Mouse (Mus musculus): Measurements from ENCODE around the gene Ap1ar.
A peak's percentile ranks its signal among the peaks of the same experiment; 100 is the strongest.

Ap1ar gene

DNA sequence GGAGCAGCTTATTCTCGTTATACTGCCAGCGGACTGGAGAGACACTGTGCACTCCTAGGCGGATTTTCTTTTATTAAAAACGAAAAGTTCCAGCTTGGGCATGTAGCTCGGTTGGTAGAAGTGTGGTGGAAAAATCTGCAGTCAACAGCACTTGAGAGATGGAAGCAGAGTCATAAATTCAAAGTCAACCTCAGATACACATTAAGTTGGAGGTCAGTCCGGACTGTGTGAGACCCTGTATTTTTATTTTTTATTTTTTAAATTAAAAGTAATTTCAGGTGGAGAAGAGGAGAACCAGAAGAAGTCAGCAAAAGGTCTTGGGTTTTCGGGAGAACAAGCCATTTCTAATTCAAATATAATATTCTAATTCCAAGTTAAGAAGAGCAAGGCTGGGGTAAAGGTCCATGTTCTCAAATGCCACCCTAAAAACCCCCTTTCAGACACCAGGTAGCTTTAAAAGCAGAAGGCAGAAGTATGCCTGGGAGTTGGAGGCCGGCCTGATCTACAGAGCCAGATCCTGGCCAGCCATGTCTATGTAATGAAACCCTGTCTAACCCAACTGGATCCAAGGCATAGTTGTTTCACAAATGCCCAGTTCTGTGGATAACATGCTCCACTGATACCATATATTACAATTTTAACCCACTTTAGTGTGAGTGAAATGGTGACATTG lies 785 bp upstream of the Ap1ar start:
- no peak for DNase-seq

DNA sequence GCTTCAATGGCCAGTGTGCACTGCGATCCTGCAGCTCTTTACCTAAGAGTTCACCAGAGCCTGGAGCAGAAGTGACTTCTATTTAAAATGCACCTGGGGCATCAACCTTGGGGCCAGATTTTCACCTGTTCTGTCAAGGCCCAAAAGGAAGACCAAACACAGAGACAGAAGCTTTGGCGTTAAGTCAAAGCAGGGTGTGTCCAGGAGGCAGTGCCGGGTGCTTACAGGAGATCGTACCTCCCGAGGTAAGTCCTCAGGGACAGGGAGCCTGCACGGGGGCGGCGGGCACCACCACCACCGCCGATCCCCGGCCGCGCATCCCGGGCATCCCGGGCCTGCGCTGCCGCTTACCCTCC lies 547 bp downstream of the Ap1ar start:
- no peak for DNase-seq

DNA sequence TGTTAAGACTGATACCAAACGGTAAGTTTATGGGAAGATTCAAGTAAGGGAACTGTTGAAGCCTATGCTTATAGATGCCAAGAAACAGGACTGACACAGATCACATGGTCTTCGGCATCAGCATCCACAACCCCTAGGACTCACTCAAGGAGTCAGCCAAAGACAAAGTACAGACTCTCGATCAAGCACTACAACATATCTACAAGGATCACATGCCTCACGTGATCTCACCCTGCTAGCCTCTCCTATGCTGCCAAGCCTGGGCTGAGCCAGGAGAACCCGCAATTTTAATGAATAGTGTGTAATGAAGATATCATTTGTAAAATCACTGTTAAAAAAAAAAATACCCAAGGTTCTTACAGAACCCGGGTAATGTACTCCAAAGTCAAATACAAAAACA lies 1.7 kb downstream of the Ap1ar start:
- no peak for DNase-seq

DNA sequence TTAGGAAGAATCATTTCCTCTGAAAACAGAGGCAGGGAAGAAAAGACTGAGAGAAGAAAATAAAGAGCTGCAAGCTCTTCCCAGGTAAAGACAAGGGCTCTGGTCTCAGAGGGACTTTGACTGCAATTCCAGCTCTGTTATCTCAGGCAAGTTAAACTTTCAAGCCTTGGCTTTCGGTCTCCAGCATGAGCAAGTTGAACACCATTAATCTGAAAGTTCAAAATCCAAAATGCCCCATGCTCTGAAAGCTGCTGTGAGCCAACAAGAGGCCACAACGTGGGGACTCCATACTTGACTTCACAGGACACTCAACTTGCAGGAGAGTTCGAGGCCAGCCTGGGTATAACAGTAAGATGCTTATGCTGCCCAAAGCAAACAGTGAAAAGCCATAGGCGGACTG lies 3.3 kb downstream of the Ap1ar start:
- DNase-seq, result no peak

GRCm38 (mm10) chr3:127831079-127831478 lies 6.2 kb downstream of the Ap1ar start:
- no peak for DNase-seq

- DNase-seq, result no peak
These were observed 7.1 kb downstream of the Ap1ar start for GRCm38 (mm10) chr3:127830183-127830582.

DNA sequence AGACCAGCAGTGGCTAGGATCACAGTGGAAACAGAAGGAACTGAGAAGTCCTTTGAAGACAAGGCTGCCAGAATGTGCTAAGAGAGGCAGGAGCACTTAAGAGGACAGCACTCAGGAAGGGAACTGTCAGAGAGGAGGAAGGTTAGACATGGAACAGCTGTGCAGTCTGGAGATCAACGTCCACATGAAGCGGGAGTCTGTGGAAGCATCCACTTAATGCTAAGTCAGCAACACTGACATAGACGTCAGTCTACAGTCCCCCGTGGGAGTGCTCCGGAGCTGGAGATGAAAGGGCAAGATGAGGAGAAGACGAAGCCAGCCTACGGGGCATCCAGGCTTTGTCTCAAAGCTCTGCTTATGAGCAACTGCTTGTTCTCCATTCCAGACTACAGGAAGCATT lies 10.2 kb downstream of the Ap1ar start:
- DNase-seq, result peak; percentile 20 to 51

- no peak for DNase-seq
These were observed 10.8 kb downstream of the Ap1ar start for GRCm38 (mm10) chr3:127826503-127826902.

DNA sequence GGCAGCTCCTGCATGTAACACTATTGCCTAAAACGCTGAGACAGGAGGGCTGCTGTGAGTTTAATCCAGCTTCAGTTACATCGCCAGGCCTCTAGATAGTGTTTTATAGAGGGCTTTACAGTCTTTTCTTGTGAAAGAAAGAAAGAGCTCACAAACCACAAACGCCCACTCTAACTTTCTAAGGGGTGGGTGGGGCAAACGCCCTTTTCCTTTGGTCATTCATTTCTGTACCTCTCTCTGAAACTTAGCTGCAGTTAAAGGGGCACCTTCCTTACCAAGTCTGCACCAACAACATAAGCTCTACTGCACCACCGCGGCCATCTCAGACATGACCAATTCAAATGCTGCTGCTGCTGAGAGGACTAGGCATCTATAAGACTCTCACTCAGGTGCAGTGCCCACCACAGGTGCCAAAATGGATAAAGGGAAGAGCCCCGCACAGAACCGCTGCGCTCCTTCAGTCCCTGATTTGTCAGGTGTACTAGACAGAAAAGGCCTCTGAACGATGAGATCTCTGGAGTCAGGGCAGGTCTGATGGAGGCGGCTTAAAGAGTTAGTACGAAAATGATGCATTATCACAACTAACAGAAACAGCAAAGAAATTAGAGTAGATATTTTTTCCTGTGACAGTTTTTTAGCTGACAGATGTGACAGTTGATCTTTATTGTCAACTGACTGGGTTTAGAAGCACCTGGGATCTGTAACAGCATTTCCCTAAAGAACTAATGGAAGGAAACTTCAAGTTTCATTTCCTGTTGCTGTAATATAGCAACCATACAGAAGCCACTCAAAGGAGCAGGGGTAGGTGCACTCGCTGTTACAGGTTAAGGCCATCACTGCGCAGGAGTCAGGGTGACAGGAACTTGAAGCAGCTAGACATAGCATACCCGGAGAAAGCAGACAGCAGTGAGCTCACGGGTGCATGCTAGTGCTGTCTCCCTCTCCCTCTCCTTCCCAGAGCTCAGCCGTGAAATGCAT lies 13.1 kb downstream of the Ap1ar start:
- DNase-seq, result no peak

DNA sequence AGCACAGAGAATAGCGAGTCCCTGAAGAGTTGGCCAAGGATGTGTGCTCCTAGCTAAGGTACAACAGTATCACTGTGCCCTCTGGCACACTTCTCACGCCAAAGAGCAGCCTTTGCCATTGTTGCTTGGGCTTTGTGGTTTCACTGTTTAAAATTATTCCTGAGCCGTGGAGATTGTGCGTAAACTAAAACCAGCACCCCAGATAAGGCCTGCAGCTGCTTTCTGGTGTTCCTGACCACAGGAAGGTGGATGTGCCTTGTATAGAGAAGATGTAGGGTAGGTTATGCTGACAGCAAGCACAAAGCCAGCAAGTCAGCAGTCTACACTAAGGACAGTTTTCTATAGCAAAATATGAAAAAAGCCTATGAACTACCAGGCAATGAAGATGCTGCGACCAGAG lies 16.1 kb downstream of the Ap1ar start:
- DNase-seq, result no peak

DNA sequence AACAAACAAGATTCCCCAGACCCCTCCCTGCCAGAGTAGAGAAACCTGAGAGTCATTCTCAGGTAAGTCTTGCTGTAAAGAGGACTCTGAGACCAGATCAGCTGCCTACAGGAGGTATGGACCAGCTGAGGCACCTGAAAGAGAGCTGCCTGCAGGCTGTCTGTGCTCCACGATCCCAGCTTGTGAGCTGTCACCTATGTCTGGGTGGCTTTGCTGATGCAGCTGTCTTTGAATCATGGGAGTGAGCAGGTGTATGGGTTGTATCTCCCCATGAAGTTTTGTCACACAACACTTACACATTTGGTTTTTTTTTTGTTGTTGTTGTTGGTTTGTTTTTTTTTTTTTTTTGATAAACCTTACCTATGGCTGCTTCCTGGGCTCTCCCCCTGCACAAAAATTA lies 16.9 kb downstream of the Ap1ar start:
- DNase-seq, result no peak

- DNase-seq, result no peak
These were observed 18.3 kb downstream of the Ap1ar start for GRCm38 (mm10) chr3:127818694-127819663.

GRCm38 (mm10) chr3:127817120-127817683 lies 20.1 kb downstream of the Ap1ar start:
- DNase-seq, result no peak

DNA sequence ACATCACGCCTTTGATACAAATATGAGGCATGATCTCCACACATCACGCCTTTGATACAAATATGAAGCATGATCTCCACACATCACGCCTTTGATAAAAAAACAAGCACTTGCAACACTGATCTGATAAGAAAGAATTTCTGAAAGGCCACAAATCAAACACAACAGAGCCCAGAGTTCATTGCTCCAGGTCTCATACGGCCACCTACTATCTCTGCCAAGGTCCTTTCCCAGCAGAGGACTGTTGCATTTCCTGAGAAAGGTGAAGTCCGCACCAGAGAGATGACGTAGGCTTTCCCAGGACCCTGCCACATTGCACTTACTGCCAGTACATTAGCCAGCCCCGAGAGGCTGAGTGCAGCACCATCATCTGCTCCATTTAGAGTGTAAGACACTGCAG lies 28.2 kb downstream of the Ap1ar start:
- DNase-seq, result no peak

DNA sequence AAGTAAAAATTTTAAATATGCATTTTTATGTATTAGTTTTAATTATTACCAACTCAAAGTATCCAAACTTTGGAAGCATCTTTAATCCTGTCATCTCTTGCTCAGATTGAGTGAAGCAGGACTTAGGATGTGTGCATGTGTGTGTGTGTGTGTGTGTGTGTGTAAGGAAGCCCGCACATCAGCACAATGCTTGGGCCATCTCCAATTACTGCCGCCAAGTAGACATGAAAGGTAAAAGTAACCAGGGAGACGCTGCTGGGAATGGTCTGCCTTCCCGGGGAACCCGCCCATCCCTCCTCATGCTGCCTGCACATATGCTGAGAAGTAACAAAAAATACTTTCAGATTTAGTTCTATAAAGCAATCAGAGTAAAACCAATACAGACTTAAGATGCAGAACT lies 29.5 kb downstream of the Ap1ar start:
- DNase-seq, result no peak

- no peak for DNase-seq
These were observed 31.3 kb downstream of the Ap1ar start for GRCm38 (mm10) chr3:127805991-127806390.

GRCm38 (mm10) chr3:127805071-127805470 lies 32.3 kb downstream of the Ap1ar start:
- DNase-seq, result no peak

DNA sequence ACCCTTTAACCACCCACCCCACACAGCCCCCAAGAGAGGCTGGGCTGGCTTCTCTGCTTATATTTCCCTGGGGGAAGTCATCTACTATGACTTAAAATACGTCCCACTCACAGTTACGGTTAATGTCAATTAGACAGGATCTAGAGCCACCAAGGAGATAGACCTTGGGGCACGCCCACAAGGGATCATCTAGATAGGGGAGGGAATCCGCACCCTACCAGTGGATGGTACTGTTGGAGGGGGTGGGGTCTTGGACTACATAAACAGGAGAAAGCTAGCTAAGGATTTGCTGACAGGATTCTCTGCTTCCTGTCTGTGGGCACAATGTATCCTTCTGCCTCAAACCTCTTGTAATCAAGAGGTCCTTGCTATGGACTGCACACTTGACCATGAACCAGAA lies 32.9 kb downstream of the Ap1ar start:
- no peak for DNase-seq

- DNase-seq, result no peak
These were observed 34.5 kb downstream of the Ap1ar start for GRCm38 (mm10) chr3:127802814-127803213.

GRCm38 (mm10) chr3:127801162-127801561 lies 36.2 kb downstream of the Ap1ar start:
- no peak for DNase-seq

DNA sequence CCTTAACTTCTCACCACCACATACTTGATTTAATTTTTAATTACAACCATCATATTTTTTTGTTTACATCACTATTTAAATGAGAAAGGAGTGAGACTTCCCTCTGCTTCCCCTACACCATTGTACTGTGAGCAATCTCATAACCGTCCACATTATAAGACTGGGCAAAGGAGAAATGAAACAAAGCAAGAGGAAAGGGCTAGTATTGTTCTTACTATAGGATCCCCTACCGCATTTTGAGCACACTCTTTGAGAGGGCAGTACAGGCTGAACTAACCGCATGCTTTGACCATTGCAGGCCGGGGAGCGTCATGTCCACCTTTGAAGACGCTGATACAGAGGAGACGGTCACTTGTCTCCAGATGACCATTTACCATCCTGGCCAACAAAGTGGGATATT lies 41.1 kb downstream of the Ap1ar start:
- no peak for DNase-seq

DNA sequence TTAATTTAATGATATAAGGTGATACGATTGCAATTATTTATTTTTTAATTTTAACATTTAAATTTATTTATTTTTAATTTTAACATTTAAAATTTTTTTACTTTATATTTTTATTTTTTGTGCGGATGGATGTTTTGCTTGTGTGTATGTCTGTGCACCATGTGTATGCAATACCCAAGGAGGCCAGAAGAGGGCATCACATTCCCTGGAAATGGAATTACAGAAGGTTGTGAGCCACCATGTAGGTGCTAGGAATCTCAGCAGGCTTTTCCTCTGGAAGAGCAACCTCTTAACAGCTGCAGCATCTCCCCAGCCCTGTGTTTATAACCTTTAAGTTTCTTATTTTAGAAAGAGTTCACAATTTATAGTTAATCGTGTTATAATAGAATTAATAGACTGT lies 41.6 kb downstream of the Ap1ar start:
- DNase-seq, result no peak

DNA sequence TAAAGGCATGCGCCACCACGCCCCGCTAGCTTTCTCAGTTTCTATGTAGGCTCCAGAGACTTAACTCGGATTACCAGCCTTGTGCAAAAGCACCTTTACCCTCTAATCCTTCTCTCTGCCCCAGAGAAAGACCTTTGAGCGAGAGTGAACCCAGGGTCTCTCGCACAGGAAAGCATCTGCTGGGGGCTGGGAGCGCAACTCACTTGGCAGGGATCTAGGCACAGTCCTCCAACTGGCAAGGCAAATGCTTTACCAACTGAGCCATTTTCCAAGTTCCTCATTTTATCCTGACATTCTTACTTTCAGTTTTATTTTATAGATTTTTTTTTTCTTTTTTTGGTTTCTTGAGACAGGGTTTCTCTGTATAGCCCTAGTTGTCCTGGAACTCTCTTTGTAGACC lies 44.3 kb downstream of the Ap1ar start:
- no peak for DNase-seq

Measured in lung, postnatal 4 days (tissue).